Mouse (Mus musculus) kidney, embryonic 15.5 days (tissue): ENCODE measurements at regions not wholly inside any gene's neighbourhood (a gene's known extent, or its start where the extent isn't known, plus 50 kb on each side); places are given as distances from the start of the nearest gene placed in this dataset.

Experiments used
- ATAC-seq: fragments of 200-750 bp; cut with Nextera tagmentation; replicated peaks from 2 replicates; pipeline ENCODE4 v1.8.0; 2017; ENCODE audit warnings: moderate TSS enrichment; ENCODE audit not compliant: low FRiP score
- H3K27ac ChIP-seq: fragments of 300-500 bp; sonication (generic); 2 replicates; pipeline ENCODE4 v1.5.1; 2015; ENCODE audit warnings: mild to moderate bottlenecking, inconsistent platforms
- H3K27me3 ChIP-seq: fragments of 300-500 bp; sonication (generic); 2 replicates; pipeline ENCODE4 v1.6.1; 2015; ENCODE audit warnings: inconsistent platforms
- H3K36me3 ChIP-seq: fragments of 300-500 bp; sonication (generic); 2 replicates; pipeline ENCODE4 v1.6.1; 2015; ENCODE audit warnings: inconsistent platforms
- H3K4me1 ChIP-seq: fragments of 300-500 bp; sonication (generic); 2 replicates; pipeline ENCODE4 v1.6.1; 2015; ENCODE audit warnings: inconsistent platforms
- H3K4me2 ChIP-seq: fragments of 300-500 bp; sonication (generic); 2 replicates; pipeline ENCODE4 v1.6.1; 2015; ENCODE audit warnings: moderate library complexity, mild to moderate bottlenecking, inconsistent platforms
- H3K4me3 ChIP-seq: fragments of 300-500 bp; sonication (generic); replicated peaks from 2 replicates; pipeline ENCODE4 v1.5.1; 2015; ENCODE audit warnings: mild to moderate bottlenecking, inconsistent platforms
- H3K9ac ChIP-seq: fragments of 300-500 bp; sonication (generic); 2 replicates; pipeline ENCODE4 v1.6.1; 2015; ENCODE audit warnings: mild to moderate bottlenecking, inconsistent platforms
- H3K9me3 ChIP-seq: fragments of 300-500 bp; sonication (generic); replicated peaks from 2 replicates; pipeline ENCODE4 v1.6.1; 2016; ENCODE audit warnings: inconsistent platforms
- WGBS: fragments of 180-500 bp; shearing (Covaris S2); methylation state at CpG from one replicate; pipeline ENCODE4 v1.1.7; 2015; ENCODE audit warnings: mixed read lengths; 5-methylcytosine and 5-hydroxymethylcytosine counted together

GRCm38 (mm10) chr8:92609908-92610307, 64.2 kb upstream of the Irx6 start:
- Histone ChIP-seq H3K4me2 (no peak overlapping the region), H3K9ac (no peak overlapping the region), H3K4me1 (peaks cover 3% of the 10 kb centered on the region; the same call in 1 of the 2 replicates), H3K27me3 (no peaks in the 10 kb centered on the region), H3K27ac (no peak overlapping the region), H3K36me3 (no peaks in the 10 kb centered on the region), H3K4me3 (no peak overlapping the region), H3K9me3 (no peaks in the 10 kb centered on the region)
- WGBS, result 64% methylated on average over 2 of the region's 2 CpGs
- no peak for ATAC-seq

GRCm38 (mm10) chr8:92610487-92611059, 63.5 kb upstream of the Irx6 start:
- ATAC-seq, result no peak
- H3K9ac ChIP-seq, result no peak overlapping the region
- no peak overlapping the region for H3K4me3 ChIP-seq
- no peaks in the 10 kb centered on the region for H3K27me3 ChIP-seq
- 75% methylated on average over 6 of the region's 6 CpGs for WGBS
- H3K27ac ChIP-seq, result no peak overlapping the region
- no peaks in the 10 kb centered on the region for H3K9me3 ChIP-seq
- no peaks in the 10 kb centered on the region for H3K36me3 ChIP-seq
- H3K4me1 ChIP-seq, result peaks cover 3% of the 10 kb centered on the region; the same call in 1 of the 2 replicates
- no peak overlapping the region for H3K4me2 ChIP-seq

- no peak for ATAC-seq
Measured at GRCm38 (mm10) chr8:92613486-92613885, 60.6 kb upstream of the Irx6 start.

GRCm38 (mm10) chr8:92616341-92617115, 57.6 kb upstream of the Irx6 start:
- no peak for ATAC-seq
- Histone ChIP-seq H3K4me1 (peaks cover 3% of the 10 kb centered on the region; the same call in 1 of the 2 replicates), H3K27me3 (no peaks in the 10 kb centered on the region), H3K4me2 (no peak overlapping the region), H3K27ac (no peak overlapping the region), H3K36me3 (no peaks in the 10 kb centered on the region), H3K9ac (no peak overlapping the region), H3K9me3 (no peaks in the 10 kb centered on the region), H3K4me3 (no peak overlapping the region)
- WGBS, result 55% methylated on average over 10 of the region's 10 CpGs

More at GRCm38 (mm10) chr8:92613486-92613885, 60.6 kb upstream of the Irx6 start:
- peaks cover 3% of the 10 kb centered on the region; the same call in 1 of the 2 replicates for H3K4me1 ChIP-seq
- WGBS, result 22% methylated on average over 4 of the region's 4 CpGs
- no peaks in the 10 kb centered on the region for H3K9me3 ChIP-seq
- no peaks in the 10 kb centered on the region for H3K27me3 ChIP-seq
- no peak overlapping the region for H3K9ac ChIP-seq
- no peaks in the 10 kb centered on the region for H3K36me3 ChIP-seq
- no peak overlapping the region for H3K4me3 ChIP-seq
- no peak overlapping the region for H3K27ac ChIP-seq
- no peak overlapping the region for H3K4me2 ChIP-seq

GRCm38 (mm10) chr8:92618281-92618680, 55.8 kb upstream of the Irx6 start:
- Histone ChIP-seq H3K4me3 (no peak overlapping the region), H3K27me3 (no peaks in the 10 kb centered on the region), H3K36me3 (no peaks in the 10 kb centered on the region), H3K9me3 (no peaks in the 10 kb centered on the region), H3K4me1 (peaks cover 2% of the 10 kb centered on the region; the same call in 1 of the 2 replicates), H3K9ac (no peak overlapping the region), H3K4me2 (no peak overlapping the region), H3K27ac (no peak overlapping the region)
- 81% methylated on average over 14 of the region's 14 CpGs for WGBS
- no peak for ATAC-seq
